Mouse (Mus musculus): ENCODE results near the gene Cacna2d3.

Gene Cacna2d3

DNA sequence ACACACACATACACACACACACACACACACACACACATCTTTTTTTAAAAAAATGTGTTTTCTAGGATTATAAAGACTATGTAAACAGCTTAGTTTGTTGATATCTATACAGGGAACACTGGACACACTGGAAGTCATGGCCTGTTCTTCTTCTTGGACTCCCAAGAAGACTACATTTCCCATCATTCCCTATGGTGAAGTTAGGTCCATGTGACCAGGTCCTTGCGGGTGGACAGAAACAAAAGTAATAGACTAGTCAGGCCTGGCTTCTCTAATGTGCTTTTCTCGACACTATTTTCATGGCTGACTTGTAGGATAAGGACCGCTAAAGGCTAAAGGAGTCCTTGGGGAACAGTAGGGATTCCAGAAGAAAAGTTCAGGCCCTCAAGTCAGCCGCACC is 78.4 kb downstream of the Cacna2d3 start:
- no peak for DNase-seq (ENCODE audit: low spot score in 2 of 2)

GRCm38 (mm10) chr14:29639266-29639665 is 82.4 kb downstream of the Cacna2d3 start:
- DNase-seq (ENCODE audit: low spot score in 2 of 2), result peak in 1 of 2 experiments; percentile 42

DNA sequence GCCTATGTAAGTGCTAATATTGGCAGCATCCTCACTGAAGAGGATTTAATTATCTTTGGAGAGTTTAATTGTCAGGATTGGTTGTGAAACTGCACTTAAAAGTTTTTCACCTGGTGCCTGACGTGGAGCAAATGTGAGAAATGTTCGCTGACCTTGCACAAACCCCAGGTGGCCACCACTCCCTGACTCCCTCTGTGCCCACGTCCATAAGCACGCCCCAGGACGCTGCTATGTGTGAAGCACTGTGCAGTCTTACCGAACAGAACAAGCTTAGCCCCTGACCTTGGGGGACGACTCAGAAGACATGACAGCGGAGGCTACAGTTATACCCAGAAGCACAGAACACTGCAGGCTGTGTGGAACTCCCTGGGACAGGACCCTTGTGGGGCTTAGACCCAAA is 93.5 kb downstream of the Cacna2d3 start:
- no peak for DNase-seq (ENCODE audit: low spot score in 2 of 2)

DNA sequence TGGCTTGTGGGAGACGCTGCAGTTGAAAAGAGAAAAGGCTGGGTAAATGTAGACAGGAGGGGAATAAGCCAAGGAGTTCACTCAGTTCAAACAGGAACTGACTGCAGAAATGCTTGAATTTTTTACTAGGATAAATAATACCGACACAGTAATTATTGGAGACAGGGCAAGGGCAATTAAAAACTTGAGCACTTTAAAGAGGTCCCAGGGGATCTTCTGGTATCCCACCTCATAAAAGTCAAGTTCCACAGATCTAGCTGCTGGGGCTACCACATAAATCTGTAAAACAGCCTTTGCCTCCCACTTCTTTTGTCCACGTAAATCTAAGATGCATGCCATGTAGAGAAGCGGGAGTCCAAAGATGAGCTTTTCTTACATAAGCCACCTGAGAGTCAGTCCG is 109.2 kb downstream of the Cacna2d3 start:
- DNase-seq (ENCODE audit: low spot score in 2 of 2), result no peak

DNA sequence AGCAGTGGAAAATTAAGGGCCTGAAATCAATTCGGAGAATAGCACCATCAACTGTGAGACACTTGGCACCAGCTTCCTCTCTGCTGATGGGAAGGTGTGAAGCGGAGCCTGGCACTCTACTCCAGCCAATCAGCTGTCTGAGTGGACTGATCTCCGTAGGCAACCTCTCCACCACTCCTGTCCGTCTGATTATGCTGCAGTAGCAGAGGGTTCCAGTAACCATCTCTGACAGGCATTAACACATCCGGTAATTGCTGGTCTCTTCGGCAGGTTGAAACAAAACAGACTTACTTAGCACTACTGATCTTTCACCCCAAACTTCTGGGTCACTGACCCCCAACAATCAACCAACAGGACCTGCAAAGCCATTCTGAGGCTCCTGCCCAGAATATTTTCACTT is 112.9 kb downstream of the Cacna2d3 start:
- DNase-seq (ENCODE audit: low spot score in 2 of 2), result no peak

DNA sequence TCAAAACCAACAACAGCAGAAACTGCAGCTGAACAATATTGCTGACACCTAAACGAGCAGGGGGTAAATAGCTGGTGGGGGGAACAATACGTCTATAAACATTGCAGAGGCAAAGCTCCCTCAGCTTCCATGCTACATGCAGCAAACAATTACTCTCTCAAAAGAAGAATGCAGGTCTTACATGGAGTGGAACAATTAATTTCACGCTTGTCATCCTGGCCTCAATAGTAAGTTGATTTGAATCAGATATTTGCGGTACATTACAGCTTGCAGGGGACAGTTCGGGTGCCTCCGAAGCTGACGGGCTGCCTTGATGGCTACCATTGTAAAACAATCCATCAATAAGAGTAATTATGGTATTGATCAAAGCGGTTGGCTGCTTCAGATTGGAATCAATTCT is 122.2 kb downstream of the Cacna2d3 start:
- DNase-seq (ENCODE audit: low spot score in 2 of 2), result no peak

- DNase-seq (ENCODE audit: low spot score in 2 of 2), result no peak
Observed at GRCm38 (mm10) chr14:29592896-29593295, 128.8 kb downstream of the Cacna2d3 start.

DNA sequence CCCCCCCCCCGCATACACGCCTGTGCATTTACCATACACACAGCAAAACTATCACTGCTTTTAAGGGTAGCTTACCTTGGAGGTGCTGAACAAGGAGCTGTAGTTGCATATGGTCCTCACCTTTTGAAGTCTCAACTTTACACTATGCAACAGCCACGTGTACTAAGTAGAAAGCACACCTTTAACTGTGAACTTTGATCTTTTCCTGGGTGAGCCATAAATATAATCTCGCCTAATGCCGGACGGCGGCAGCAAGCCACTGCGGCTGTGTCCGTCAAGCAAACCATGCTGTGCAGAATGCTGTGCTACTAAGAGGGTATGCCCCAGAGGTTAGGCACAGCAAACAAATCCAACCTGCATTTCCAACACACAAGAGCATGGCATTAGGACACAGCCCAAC is 132.0 kb downstream of the Cacna2d3 start:
- DNase-seq (ENCODE audit: low spot score in 2 of 2), result no peak

GRCm38 (mm10) chr14:29581961-29582360 is 139.7 kb downstream of the Cacna2d3 start:
- no peak for DNase-seq (ENCODE audit: low spot score in 2 of 2)

DNA sequence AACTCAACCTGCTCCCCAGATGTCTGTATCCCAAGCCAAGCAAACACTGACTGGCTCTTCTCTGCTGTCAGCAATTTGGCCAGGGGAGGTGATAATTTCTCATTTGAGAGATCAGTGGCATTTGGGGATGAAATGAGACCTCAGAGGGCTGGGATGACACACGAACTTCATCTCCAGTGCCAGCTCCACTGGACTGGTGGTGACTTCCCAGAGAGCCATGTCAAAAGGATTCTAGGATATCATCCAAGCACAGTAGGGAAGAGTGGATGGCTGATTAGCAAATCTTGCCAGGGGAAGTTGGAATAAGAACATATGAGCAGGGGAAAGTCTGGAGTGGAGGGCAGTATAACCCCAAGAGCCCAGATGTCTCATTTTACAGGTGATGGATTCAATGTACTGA is 143.9 kb downstream of the Cacna2d3 start:
- DNase-seq (ENCODE audit: low spot score in 2 of 2), result no peak

- DNase-seq (ENCODE audit: low spot score in 2 of 2), result no peak
Observed at GRCm38 (mm10) chr14:29575551-29575950, 146.1 kb downstream of the Cacna2d3 start.

- no peak for DNase-seq (ENCODE audit: low spot score in 2 of 2)
Observed at GRCm38 (mm10) chr14:29562704-29563103, 159.0 kb downstream of the Cacna2d3 start.

DNA sequence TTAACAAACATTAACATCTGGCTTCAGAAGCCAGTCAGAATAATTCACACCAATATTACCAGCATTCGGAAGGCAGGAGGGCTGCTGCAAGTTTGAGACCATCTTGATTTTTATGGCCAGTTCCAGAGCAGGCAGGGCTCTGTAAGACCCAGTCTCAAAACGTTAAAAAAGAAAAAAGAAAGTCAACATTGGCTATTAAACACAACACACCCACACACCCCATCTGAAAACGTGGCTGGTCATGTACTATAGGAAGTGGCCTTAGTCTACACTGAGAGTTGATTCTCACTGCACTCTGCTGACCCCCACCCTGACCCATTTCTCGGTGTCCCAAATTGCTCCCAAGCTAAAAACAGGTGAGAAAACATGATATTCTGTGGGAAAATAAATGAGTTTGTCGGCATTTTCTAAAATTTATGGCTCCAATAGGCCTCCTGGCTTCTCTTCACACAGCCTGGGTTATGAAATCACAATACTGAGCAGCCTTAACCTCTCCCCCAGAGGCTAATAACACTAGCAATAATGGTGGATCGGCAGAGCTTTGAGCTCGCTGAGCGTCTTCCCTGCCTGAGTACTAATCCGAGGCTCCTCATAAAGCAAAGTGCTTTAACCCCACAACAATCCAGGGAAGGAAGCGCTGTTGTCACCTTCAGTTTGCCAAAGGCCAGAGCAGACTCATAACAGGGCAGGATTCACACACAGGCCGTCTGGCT is 160.4 kb downstream of the Cacna2d3 start:
- DNase-seq (ENCODE audit: low spot score in 2 of 2), result no peak

DNA sequence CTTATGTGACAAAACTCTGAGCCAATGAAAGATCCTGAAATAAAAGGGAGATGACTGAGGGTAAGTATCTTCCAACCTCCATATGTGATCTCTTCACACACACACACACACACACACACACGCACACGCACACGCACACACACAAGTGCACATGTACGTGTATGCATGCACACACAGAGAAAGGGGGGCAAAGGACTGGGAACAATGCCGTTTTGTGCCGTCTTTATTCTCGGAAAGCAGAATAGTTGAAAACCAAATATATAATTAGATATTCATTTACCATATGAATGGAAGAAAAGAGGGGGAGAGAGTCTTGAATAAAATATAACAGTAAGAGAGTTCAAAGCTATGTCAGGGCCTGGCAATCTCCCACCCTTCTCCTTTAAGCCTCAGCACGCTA is 163.2 kb downstream of the Cacna2d3 start:
- no peak for DNase-seq (ENCODE audit: low spot score in 2 of 2)

- no peak for DNase-seq (ENCODE audit: low spot score in 2 of 2)
Observed at GRCm38 (mm10) chr14:29556152-29556551, 165.5 kb downstream of the Cacna2d3 start.

GRCm38 (mm10) chr14:29552471-29552870 is 169.2 kb downstream of the Cacna2d3 start:
- DNase-seq (ENCODE audit: low spot score in 2 of 2), result no peak

DNA sequence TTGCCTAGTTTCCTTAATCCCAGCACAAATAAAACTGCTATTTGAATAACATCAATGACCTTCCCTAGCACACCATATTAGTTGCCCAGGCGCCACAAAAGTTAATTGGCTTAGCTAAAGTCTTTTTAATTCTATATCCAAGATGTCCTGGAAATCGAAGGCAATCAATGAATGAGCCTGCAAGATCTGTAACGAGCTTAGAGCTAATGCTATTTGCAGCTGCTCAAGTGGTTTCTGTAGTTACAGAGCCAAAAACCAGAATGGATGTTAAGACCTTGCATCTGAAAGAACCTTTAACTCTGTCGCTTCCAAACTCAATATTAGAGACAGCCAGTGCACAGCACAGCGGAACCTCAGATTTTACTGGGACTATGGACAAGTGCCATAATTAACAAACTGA is 173.0 kb downstream of the Cacna2d3 start:
- DNase-seq (ENCODE audit: low spot score in 2 of 2), result no peak

DNA sequence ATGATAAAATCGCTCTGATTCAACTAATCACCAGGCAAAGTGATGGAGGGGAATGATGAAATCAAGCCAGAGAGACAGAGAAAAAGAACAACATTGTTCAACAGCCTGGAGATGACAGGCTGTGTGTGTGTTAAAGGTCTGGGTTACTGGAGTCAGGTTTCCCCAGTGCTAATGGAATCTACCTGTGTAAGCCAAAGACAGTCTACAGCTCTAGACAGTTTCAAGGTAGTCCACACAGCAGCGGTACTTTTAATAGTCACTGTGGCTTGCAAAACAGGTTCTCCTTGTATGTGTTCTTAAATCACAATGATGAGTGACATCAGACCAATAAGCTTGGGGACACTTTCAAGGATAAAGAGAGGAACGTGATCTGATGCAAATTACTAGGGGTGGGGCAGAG is 191.1 kb downstream of the Cacna2d3 start:
- DNase-seq (ENCODE audit: low spot score in 2 of 2), result no peak

DNA sequence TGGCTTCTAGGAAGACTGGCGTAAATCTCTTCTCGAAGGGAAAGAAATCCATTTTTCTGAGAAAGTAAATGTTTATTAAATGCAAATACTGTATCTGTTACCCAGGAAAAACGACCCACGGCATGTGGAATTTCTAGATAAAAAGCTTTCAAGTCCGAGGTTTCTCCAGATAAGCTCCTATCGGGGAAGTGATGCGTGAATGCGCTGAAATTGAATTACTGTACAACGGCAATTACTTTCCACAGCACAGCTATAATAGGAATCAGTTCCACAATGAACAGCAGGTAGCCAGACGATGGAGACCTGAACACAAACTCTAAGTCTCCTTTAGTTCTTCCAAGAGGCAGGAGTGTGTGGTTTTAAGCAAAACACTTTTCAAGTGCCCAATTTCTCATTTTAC is 193.0 kb downstream of the Cacna2d3 start:
- no peak for DNase-seq (ENCODE audit: low spot score in 2 of 2)

DNA sequence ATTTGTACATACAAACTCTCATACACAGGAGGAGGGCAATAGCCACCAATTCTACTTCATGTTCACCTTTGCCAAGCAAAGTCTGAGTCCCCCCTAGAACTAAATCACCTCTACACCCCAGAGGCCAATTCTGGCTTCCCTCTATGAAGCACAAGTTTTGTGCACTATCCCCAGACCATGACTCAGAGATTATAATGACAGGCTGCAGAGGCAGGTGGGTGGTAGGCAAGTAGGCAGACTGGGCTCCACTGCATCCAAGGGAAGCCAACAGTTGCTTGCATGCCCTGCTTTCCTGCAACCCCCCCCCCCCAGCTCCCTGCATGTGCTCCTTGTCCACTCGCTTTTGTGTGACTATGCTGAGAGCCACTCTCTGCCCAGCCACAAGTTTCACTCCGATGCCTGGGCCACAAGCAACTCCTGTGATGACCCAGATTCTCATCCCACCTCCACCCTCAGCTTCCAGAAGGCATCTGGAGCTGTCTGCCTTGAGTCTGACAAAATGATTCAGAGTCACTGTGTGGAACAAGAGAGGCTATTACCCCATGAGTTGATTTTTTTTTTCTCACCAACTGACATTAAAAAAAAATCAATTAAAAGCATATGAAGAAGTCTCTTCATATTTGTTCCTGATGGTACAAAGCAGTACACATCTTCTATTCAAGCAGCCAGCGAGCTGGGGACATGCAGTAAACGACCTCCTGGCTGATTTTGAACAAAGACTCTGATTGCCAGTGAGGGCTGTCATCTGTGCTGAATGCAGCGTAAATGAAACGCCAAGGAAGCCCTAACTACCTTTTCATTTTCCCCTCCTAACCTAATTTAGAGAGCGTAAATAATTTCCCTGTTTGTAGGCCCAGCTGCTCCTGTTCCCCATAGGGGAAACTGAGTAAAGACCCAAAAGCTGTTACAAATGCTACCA is 201.7 kb downstream of the Cacna2d3 start:
- no peak for DNase-seq (ENCODE audit: low spot score in 2 of 2)

DNA sequence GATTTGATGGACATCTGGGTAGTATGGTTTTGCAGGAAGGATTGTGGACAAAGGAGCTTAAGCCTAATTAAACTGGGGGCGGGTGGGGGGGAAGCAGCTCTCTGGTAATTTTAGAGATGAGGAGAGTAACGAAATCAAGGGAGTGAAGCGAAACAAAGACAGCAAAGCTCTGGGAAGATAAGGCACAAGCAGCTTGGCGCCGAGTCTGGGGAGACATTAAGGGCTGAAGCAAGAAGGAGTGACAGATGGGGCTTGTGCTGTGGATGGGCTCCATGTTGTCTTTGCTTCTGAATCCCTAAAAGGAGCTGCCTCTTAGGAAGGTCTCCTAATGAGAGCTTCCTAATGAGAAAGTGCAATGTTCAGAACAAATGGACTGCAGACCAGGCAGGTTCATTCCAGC is 219.0 kb downstream of the Cacna2d3 start:
- peak; percentile 37 to 38 for DNase-seq (ENCODE audit: low spot score in 2 of 2)

DNA sequence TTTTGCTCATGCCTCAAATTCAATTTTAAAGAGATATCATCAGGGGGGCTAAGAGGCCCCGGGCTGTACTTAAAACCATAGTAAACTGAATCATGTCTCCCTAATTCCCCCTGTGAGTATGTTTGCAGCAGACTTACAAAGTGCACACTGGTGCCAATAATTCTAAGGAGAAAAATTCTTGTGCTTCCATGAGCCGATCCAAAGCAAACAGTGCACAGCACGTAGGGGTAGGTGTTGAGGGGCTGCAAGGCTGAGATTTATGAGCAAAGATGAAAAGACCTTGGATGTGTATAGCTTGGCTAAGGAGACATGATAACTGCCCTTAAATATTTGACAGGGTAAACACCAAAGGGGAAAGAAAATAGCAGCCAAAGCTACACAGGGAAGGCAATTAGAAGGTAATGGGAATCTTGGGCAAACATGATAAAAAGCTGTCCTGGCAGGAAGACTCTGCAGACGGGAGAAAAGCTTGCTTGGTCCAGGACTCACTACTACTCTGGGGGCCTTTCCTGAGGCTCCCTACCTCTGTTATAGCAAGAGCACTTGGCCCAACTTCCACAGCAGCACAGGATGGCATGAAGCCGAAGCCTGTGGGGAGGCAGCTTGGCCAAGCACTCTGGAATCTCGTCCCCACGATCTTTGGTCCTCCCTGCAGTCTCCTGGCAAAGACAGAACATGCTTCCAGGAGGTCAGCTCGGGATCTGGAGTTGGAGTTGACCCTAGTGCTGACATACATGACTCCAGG is 222.9 kb downstream of the Cacna2d3 start:
- DNase-seq (ENCODE audit: low spot score in 2 of 2), result no peak
